Mouse (Mus musculus) brain, embryonic 14.5 days (tissue): ENCODE measurements at regions not wholly inside any gene's neighbourhood (a gene's known extent, or its start where the extent isn't known, plus 50 kb on each side); places are given as distances from the start of the nearest gene placed in this dataset.

ENCODE experiments used
- CTCF ChIP-seq: fragments of 200-500 bp; IDR thresholded peaks from 2 replicates; pipeline ENCODE4 v1.5.1; 2012; ENCODE audit warnings: inconsistent platforms, mild to moderate bottlenecking, moderate library complexity, borderline replicate concordance; ENCODE audit not compliant: insufficient read depth, insufficient read length; ENCODE audit errors: extremely low read depth
- POLR2A ChIP-seq: fragments of 200-500 bp; IDR thresholded peaks from 2 replicates; pipeline ENCODE4 v1.6.1; 2012; ENCODE audit warnings: mild to moderate bottlenecking, inconsistent platforms, borderline replicate concordance; ENCODE audit not compliant: poor library complexity, insufficient read depth, insufficient read length, severe bottlenecking; ENCODE audit errors: extremely low read depth

GRCm38 (mm10) chr9:82527867-82528385 is 301.4 kb upstream of the Irak1bp1 start:
- no peak for TF ChIP-seq POLR2A
- no peak for TF ChIP-seq CTCF
